Mouse (Mus musculus) embryo, embryonic 11.5 days (tissue): ENCODE measurements around the gene Hacd4.

Source experiments
- DNase-seq: peaks from one replicate; pipeline ENCODE4 v3.0.0-alpha.2; 2012; ENCODE audit warnings: low read depth, low spot score

Gene Hacd4

GRCm38 (mm10) chr4:88438326-88438989 is at the start of gene Hacd4:
TSS of gene Hacd4 (minus strand) at chr4:88438928.
- peak; percentile 14 for DNase-seq

GRCm38 (mm10) chr4:88488107-88488506 is 49.4 kb upstream of the Hacd4 start:
- no peak for DNase-seq

- no peak for DNase-seq
Measured at GRCm38 (mm10) chr4:88480130-88480529, 41.4 kb upstream of the Hacd4 start.

GRCm38 (mm10) chr4:88478809-88479186 is 40.1 kb upstream of the Hacd4 start:
- no peak for DNase-seq

- no peak for DNase-seq
Measured at GRCm38 (mm10) chr4:88478177-88478808, 39.6 kb upstream of the Hacd4 start.

- DNase-seq: no peak
Measured at GRCm38 (mm10) chr4:88476511-88477210, 37.9 kb upstream of the Hacd4 start.

GRCm38 (mm10) chr4:88476084-88476483 is 37.4 kb upstream of the Hacd4 start:
- no peak for DNase-seq

GRCm38 (mm10) chr4:88471528-88471927 is 32.8 kb upstream of the Hacd4 start:
- DNase-seq: no peak

GRCm38 (mm10) chr4:88464574-88464973 is 25.8 kb upstream of the Hacd4 start:
- no peak for DNase-seq

- no peak for DNase-seq
Measured at GRCm38 (mm10) chr4:88462981-88463646, 24.4 kb upstream of the Hacd4 start.

GRCm38 (mm10) chr4:88462501-88462900 is 23.8 kb upstream of the Hacd4 start:
- DNase-seq: no peak

- no peak for DNase-seq
Measured at GRCm38 (mm10) chr4:88461315-88461714, 22.6 kb upstream of the Hacd4 start.

GRCm38 (mm10) chr4:88458673-88459072 is 19.9 kb upstream of the Hacd4 start:
- no peak for DNase-seq

GRCm38 (mm10) chr4:88458093-88458492 is 19.4 kb upstream of the Hacd4 start:
- DNase-seq: no peak

GRCm38 (mm10) chr4:88450087-88450765 is 11.5 kb upstream of the Hacd4 start:
- DNase-seq: no peak

GRCm38 (mm10) chr4:88448976-88449375 is 10.2 kb upstream of the Hacd4 start:
- DNase-seq: no peak

- no peak for DNase-seq
Measured at GRCm38 (mm10) chr4:88440814-88441213, 2.1 kb upstream of the Hacd4 start.

GRCm38 (mm10) chr4:88439669-88440123 is 968 bp upstream of the Hacd4 start:
- DNase-seq: no peak

- DNase-seq: no peak
Measured at GRCm38 (mm10) chr4:88438990-88439329, 232 bp upstream of the Hacd4 start.

GRCm38 (mm10) chr4:88437917-88438316 is 811 bp downstream of the Hacd4 start:
- no peak for DNase-seq

GRCm38 (mm10) chr4:88437166-88437565 is 1.6 kb downstream of the Hacd4 start:
- no peak for DNase-seq
